Mouse (Mus musculus): ENCODE measurements around the gene Ssu72.
"Not testable (repeated sequence)": the region's sequence is repeated elsewhere in the genome, so short reads cannot be mapped to it uniquely, and the experiment has no call there.

Ssu72 gene

GRCm38 (mm10) chr4:155700425-155700824 lies 4.2 kb upstream of the Ssu72 start:
- no peak for DNase-seq (ENCODE audit: low read depth, low spot score)

- no peak for DNase-seq (ENCODE audit: low read depth, low spot score)
Observed at GRCm38 (mm10) chr4:155703425-155703929, 1.1 kb upstream of the Ssu72 start.

- no peak for DNase-seq (ENCODE audit: low read depth, low spot score)
Observed at GRCm38 (mm10) chr4:155705592-155705929, 961 bp downstream of the Ssu72 start.

GRCm38 (mm10) chr4:155708582-155708981 lies 4.0 kb downstream of the Ssu72 start:
- no peak for DNase-seq (ENCODE audit: low read depth, low spot score)

GRCm38 (mm10) chr4:155708988-155709387 lies 4.4 kb downstream of the Ssu72 start:
- DNase-seq (ENCODE audit: low read depth, low spot score), result no peak

- DNase-seq (ENCODE audit: low read depth, low spot score), result no peak
Observed at GRCm38 (mm10) chr4:155710521-155711252, 6.1 kb downstream of the Ssu72 start.

- no peak for DNase-seq (ENCODE audit: low read depth, low spot score)
Observed at GRCm38 (mm10) chr4:155721668-155722083, 17.1 kb downstream of the Ssu72 start.

GRCm38 (mm10) chr4:155727993-155728392 lies 23.4 kb downstream of the Ssu72 start:
- no peak for DNase-seq (ENCODE audit: low read depth, low spot score)

- no peak for DNase-seq (ENCODE audit: low read depth, low spot score)
Observed at GRCm38 (mm10) chr4:155733267-155733666, 28.7 kb downstream of the Ssu72 start.

- peak; percentile 89 for DNase-seq (ENCODE audit: low read depth, low spot score)
Observed at GRCm38 (mm10) chr4:155734350-155734941, 29.8 kb downstream of the Ssu72 start, which contains the start of gene Tmem240. Tmem240 (plus strand) TSS chr4:155734800.

GRCm38 (mm10) chr4:155734951-155735702 lies 30.5 kb downstream of the Ssu72 start:
- no peak for DNase-seq (ENCODE audit: low read depth, low spot score)

- no peak for DNase-seq (ENCODE audit: low read depth, low spot score)
Observed at GRCm38 (mm10) chr4:155735788-155736187, 31.2 kb downstream of the Ssu72 start.

GRCm38 (mm10) chr4:155736421-155736820 lies 31.8 kb downstream of the Ssu72 start:
- DNase-seq (ENCODE audit: low read depth, low spot score), result no peak

GRCm38 (mm10) chr4:155738262-155738661 lies 33.7 kb downstream of the Ssu72 start:
- DNase-seq (ENCODE audit: low read depth, low spot score), result no peak

- no peak for DNase-seq (ENCODE audit: low read depth, low spot score)
Observed at GRCm38 (mm10) chr4:155739152-155739551, 34.6 kb downstream of the Ssu72 start.

- no peak for DNase-seq (ENCODE audit: low read depth, low spot score)
Observed at GRCm38 (mm10) chr4:155739741-155740636, 35.4 kb downstream of the Ssu72 start.

GRCm38 (mm10) chr4:155740681-155741080 lies 36.1 kb downstream of the Ssu72 start:
- DNase-seq (ENCODE audit: low read depth, low spot score), result not testable (repeated sequence)

GRCm38 (mm10) chr4:155742684-155743083 lies 38.1 kb downstream of the Ssu72 start:
- no peak for DNase-seq (ENCODE audit: low read depth, low spot score)

- no peak for DNase-seq (ENCODE audit: low read depth, low spot score)
Observed at GRCm38 (mm10) chr4:155744474-155744873, 39.9 kb downstream of the Ssu72 start.

- no peak for DNase-seq (ENCODE audit: low read depth, low spot score)
Observed at GRCm38 (mm10) chr4:155745136-155745535, 40.5 kb downstream of the Ssu72 start.

GRCm38 (mm10) chr4:155746036-155746548 lies 41.5 kb downstream of the Ssu72 start:
- DNase-seq (ENCODE audit: low read depth, low spot score), result no peak
